Mouse (Mus musculus) granulocyte monocyte progenitor cell, adult 5-6 weeks (primary cell): ENCODE measurements around the gene Klhl12. TPM values are rescaled to one million over a fixed set of nuclear protein-coding genes. Genes with fewer than 3 reads are reported as not detected.
"Not testable (repeated sequence)": the region's sequence is repeated elsewhere in the genome, so short reads cannot be mapped to it uniquely, and the experiment has no call there.

Experiments used
- ATAC-seq: replicated peaks from 2 replicates; pipeline ENCODE4 v1.8.0; 2016; ENCODE audit warnings: mild to moderate bottlenecking, moderate TSS enrichment, inconsistent platforms; ENCODE audit not compliant: poor library complexity, severe bottlenecking
- total RNA-seq, 2 experiments: library from RNA; stranded (forward) in 1 of 2; stranded (reverse) in 1 of 2; fragments of 200-712, 200-1000 nt in 1 of 2; fragments of >200 nt in 1 of 2; fragmentation: Nextera tagmentation in 1 of 2; gene quantifications; 2 replicates each; pipeline ENCODE4 v1.2.3; 2014 to 2017

Klhl12 gene
- total RNA-seq (2014; fragmentation: Nextera tagmentation) = 7.8 and 9.2 TPM in 2 replicates
- total RNA-seq (2017) = 8.7 and 9.5 TPM in 2 replicates

DNA sequence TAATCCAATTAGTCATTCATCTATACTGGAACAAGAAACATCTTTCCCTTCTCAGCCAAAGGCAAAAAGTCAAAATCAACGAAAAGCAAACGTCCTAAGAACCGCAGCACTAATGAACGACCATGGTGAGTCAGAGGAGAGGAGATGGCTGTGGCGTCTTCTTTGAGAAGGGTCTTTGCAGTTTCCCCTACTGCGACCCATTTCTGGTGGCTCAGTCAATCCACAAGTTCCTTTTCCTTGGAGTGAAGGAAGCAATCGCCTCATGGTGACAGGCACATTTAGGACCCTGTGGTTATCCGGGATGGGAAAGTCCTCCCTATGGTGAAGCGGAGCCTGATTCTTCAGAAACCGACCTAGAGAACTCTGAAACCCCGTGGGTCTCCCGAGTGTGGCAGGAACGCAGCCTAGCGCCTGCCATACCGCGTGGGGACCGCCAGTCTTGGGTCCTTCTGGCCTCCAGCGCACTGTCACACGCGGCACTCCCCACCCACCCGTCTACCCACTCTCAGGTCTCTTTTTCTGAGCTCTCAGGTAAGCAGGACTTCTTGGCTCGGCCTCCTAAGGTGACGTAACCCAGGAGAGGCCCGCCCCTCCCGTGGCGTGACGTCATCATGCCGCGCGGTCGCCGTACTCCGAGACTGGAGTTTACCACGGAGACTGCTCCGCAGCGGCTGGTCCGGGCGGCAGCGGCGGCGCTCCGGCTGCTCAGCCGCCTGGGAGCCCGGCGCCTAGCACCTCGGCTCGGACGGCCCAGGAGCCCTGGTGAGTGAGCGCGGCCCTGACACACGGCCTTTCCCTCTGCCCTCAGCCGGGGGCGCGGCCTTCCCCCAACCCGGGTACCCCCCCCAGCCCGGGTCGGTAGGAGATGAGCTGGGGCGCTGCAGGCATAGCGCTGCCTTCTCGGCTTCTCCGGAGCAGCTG, at the start of gene Klhl12:
Gene Klhl12 (plus strand): TSS at position 628 of the 921 bp plus-strand sequence.
- ATAC-seq = peak; percentile 75

DNA sequence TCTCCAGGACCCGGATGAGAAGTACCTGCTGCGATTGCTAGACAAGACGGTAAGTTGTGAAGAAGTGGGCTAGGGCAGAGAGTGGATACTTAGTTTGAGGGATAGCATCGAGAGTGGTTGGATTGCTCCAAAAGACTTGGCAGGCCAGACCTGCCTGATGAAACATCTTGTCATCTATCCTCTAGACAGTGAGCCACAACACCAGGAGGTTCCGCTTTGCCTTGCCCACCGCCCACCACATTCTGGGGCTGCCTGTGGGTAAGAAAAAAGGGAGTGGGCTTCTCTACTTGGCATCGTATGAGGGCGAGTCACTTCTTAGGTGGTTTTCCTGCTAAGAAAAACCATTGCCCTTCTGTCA, 48.9 kb upstream of the Klhl12 start:
- peak; percentile 62 for ATAC-seq

DNA sequence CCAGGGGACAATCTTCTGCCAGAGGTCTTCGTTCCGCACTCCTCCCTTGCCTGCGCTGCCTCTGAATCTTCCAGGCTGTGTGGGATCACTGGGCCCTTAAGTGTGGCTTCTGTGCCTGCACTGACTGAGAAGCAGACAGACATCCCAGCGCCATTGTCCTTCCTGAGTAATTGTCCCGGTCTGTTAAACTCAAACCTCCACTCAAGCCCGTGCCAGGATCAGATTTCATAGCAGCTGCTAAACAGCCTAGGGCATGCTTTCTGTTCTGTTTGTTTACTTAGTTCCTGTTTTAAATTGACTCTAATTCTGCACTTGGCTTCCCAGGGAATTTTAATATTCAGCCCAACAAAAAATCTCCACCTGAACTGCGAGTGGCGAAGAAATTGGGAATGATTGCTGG, 47.3 kb upstream of the Klhl12 start:
- no peak for ATAC-seq

DNA sequence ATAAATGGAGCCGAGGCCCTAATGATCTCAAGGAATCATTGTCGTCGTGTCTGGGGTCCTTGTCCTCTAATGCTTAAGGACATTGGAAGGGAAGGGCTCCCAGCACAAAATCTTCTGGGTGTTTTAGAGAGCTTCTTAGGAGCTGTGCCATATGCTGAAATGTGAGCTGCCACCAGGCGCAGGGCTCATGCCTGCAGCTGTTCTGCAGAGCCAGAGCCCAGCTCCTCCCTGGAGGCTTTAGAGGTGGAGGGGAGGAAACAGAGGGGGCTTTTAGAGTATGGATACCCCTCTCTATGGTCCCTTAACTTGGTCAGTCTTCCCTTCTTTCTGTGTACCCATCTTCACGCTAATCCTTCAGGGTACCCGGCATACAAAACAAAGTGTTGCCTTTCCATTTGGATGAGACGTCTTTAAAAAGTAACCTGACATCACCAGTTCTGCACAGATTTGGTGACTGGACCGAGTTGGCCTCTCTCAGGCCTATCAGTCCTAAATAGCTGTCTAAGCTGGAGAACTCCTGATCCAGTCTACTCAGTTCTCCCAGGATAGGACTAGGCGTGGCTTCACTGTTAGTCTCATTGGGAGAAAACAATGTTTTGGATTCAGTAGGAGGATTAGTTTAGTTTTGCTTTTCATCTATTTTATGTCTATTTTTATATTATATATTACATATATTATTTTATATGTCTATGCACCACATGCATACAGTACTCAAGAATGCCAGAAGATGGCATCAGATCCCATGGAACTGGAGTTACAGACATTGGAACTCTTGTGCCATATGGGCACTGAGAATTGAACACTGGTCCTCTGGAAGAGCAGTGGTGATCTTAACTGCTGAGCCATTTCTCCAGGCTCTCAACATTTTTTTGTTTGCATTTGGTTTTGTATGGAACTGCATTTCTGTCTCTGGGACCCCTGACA, 43.4 kb upstream of the Klhl12 start:
- no peak for ATAC-seq

DNA sequence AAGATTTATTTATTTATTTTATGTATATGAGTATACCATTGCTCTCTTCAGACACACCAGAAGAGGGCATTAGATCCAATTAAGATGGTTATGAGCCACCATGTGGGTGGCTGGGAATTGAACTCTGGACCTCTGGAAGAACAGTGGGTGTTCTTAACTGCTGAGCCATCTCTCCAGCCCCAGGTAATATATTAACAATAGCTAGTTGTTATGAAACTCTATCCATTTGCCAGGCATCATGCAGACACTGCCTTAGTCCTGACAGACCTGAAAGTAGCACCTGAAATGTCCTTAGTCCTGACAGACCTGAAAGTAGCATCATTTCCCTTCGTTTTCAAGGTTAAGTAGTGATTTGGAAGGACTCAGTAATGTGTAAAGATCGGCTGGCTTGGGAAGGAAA, 41.3 kb upstream of the Klhl12 start:
- ATAC-seq = no peak

DNA sequence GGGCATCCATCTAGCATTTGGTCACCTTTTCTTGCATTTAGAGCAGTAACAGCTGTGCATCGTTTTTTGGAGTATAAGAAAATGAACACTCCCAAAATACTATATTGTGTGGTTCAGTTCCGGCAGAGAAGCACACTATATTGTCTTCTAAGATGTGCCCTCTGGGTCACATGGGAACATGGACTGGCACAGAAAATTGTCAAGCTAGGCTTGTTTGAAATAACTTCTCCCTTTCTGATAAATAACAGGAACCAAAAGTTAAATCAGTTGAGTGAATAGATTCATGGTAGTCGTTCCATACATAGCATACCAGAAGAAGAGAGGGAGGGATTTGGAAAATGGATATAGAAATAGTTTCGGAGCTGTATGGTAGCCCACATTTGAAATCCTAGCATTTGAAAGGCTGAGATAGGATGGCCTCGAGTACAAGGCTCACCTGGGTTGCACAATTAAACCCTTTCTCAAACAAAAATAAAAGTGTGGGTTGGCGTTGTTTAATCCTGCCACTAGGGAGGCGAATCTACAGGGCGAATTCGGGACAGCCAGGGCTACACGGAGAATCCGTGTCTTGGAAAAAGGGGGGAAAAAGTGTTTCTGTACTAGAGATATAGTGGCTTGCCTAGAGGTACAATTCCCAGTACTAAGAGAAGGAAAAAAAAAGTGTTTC, 40.7 kb upstream of the Klhl12 start:
- ATAC-seq = 0 out of 2 replicates have a peak, but pooled peaks have one; percentile 7

DNA sequence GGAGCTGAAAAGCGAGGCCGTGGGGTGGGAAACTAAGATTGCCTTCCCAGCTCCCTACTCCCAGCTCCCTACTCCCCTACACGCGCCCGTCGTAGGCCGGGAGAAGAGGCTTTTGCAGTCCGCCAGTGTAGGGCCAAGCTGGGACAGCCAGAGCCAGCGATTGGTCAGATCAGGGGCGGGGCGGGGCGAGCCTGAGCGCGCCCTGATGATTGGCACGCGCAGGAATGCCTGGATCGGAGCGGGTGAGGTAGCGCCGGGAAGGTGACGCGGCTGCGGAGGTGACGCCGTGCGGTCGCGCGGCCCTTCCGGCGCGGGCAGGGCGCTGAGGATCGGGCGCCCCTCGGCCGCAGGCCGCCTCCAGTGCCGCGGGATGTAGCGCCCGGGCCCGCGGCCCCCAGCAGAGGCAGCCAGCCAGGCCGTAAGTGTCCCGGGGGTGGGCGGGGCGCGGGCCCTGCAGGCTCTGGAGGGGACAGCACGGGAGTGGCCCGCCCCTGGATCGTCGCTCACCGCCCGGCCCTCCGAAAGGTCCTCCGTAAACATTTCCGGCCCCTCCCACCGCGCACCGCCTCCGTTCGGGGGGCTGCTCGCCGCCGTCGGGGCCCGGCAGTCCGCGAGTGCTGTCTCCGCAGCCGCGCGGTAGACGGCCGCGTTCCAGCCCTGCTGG, 40.0 kb upstream of the Klhl12 start, which contains the start of gene Adipor1:
Gene Adipor1 (plus strand): TSS at position 211 of the 664 bp plus-strand sequence.
- peak; percentile 84 for ATAC-seq

DNA sequence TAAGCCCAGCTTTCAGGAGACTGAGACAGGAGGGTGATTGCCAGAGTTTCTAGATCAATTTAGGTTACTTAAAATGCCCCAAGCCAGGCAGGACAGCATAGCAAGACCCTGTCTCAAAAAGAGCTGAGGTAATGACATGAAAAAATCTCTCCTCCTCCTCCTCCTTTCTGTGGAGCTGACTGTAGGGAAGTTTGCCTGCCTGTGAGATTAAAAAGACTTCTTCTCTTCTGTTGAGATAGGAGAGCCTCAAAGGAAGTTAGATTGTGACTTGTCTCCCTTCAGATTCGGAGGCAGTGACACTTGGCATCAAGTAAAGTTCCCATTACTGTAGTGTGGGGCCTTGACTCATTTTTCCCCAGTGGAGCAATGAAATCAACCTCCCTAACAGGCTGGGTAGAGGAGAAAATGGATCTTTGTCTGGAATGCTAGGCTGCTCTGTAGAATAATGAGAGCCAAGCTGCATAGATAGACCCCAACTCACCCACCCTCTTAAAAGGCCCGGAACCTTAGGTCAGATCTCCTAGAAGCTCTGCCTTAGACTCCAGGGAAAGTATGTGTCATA, 36.8 kb upstream of the Klhl12 start:
- ATAC-seq = no peak

DNA sequence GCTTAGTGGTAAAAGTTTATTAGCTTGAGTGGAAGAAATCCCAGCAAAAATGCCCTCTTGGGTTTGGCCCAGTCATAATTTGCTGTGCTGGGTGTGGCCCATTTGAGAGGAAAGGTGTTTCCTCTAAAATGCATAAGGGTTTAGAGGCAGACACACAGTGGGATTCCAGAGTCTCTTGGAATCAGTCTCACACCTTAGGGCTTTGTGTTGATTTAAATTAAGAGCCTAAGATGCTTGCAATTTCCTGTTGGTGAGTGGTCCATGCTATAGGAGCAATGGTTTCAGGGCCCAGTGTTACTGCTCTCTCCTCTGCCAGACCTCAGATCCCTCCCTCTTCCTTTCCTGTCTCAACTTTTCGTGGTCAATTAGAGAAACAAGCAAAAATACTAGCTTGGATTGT, 36.2 kb upstream of the Klhl12 start:
- peak; percentile 8; the same call in 1 of the 2 replicates for ATAC-seq

DNA sequence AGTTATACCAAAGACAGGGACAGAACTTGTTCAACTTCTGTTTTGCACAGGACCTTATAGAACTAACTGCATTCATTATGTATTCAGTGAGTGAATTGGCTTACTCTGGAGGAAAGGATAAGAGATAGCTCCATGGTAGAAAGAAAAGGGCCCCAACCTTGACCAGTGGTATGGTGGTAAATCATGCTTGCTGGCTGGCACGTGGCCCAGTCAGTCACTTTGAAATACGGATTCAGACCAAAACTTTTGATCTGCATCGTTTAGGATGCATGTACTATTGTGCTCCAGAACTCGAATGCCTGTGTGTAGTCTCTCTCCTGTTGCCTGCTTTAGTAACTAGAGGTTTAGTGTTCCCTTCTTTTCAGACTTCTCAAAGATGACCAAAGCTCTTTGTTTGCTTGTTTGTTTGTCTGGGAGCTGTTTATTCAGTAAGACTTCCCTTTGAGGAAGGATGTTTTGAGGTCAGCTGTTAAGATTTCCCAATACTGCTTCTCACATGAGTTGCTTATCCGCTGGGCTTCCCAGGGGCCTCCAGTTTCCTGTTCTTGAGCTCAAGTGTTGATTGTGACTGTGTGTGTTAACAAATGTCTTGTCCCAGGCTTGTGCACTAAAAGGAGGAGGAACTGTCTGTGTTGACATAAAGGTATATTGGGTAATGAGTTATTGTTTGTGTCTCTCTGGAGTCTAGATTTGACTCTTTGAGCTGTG, 35.4 kb upstream of the Klhl12 start:
- peak; percentile 77 for ATAC-seq

DNA sequence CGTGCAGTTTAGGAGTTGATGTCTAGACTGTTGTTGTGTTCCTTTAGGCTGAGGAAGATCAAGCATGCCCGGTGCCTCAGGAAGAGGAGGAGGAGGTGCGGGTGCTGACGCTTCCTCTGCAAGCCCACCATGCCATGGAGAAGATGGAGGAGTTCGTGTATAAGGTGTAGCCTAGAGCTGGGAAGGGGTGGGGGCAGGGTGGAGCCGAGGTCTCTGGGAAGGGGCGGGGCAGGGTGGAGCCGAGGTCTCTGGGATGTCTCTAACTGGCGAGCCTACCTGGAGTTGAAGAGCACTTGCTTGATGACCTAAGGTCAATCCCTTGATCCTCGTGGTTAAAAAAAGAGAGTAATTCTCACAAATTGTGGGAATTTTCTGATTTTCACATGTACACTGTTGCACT, 31.4 kb upstream of the Klhl12 start:
- ATAC-seq = no peak

DNA sequence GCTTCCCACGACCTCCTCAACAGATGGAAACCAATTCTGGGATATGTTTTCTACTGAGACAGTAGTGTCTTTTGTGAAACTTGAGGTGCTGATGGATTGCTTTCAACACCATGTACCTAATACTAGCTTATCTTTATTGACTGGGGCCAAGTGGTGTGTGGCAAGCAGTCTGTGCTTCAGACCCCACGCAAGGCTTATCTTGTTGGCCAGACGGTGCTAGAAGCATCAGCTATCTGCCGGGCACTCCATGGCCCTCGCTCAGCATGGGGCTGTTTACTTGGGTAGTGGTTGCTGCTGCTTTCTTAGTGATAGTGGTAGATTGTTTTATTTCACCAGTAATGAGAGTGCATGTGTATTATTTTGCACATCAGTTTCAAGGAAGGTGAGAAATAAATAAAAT, 29.0 kb upstream of the Klhl12 start:
- no peak for ATAC-seq

DNA sequence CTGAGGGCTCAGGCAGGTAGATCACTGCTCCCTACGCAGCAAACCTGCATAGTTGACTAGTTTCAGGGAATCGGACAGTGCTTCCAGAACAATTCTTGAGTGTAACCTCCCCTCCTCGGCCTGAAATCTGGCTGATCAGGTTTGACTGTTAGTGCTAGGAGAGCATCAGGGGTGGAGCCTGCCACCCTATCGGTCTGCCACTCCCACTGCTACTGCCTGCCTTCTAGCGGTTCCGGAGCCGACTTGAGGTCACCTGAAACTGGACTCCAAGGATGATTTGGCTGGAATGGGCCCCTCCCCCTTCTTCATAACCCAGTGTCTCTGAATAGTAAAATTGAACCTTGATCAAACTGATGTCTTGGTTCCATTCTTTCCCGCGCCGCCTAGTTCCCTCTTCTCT, 22.3 kb upstream of the Klhl12 start:
- ATAC-seq = no peak

DNA sequence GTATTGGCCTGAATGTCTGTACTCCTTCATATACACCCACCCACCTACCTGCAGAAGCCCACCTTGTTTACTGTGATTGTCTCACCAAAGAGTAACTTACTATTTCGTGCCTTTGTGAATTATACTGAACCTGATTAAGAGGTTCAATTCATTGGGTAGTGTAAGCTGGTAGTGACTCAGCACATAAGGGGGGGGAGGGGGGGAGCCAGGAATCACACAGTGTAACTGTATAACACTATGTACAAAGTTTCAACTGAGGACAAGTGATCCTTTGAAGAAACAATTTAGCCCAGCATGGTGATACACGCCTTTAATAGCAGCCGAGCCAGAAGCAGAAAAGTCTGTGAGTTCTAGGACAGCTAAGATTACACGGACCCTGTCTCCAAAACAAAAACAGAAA, 21.9 kb upstream of the Klhl12 start:
- no peak for ATAC-seq

DNA sequence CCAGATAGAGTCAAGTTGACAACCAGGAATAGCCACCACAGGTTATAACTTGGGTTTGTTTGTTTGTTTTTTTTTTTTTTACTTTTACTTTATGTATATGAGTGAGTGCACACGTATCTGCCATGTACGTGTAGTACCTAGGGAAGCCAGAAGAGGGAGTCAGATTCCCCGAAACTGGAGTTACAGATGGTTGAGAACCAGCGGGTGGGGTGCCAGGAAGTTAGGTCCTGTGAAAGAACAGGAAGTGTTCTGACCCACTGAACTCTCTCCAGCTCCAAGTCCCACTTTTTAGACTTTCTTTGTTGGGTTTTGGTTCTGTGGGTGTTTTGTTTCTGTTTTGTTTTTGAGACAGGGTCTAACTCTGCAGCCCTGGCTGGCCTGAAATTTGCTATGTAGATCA, 19.9 kb upstream of the Klhl12 start:
- peak; percentile 90 for ATAC-seq

DNA sequence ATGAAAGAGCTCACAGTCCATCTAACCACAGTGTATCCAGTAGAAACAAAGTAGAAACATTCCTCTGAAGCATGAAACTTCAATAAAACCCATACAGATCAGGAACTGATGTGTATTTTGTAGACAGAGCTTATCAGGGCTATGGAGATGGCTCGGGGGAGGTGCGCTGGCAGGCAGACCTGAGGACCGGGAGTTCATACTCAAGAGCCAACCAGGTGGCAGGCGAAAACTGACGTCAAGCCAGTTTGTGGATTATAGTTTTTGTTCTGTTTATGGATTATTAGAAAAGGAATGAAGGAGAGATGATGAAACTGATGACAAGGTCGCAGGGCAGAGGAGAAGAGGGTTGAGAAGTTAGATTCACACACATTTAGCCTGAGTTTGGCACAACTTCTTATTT, 14.9 kb upstream of the Klhl12 start:
- ATAC-seq = no peak

DNA sequence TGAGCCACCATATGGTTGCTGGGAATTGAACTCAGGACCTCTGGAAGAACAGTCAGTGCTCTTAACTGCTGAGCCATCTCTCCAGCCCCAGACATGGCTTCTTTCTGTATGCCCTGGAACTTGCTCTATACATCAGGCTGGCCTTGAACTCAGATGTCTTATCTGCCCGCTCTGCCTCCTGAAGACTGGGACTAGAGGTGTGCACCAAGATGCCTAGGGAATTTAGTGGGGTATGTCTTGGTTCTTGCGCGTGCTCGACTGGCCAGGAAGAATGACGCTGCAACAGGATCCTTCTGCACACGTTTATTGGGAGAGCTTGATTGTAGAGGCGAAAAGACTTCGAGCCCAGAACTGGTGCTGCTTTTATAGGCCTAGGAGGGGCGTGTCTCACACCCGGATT, 13.6 kb upstream of the Klhl12 start:
- ATAC-seq = not testable (repeated sequence)

DNA sequence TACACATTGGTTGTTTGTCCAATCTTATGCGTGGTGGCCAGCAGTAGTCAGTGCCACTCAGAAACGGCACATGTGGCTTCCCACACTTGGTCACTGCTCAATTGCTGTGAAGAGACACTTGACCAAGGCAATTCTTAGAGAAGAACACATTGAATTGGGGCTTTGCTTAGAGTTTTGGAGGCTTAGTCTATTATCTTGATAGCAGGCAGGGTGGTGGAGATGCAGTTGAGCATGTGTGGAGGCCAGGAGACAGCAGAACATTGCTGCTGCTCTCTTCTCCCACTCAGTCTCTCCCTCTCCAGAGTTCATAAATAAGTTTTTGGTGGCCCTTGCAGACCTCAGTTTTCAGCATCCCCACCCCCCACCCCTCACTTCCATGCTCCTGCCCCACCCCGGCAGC, 12.9 kb upstream of the Klhl12 start:
- no peak for ATAC-seq

DNA sequence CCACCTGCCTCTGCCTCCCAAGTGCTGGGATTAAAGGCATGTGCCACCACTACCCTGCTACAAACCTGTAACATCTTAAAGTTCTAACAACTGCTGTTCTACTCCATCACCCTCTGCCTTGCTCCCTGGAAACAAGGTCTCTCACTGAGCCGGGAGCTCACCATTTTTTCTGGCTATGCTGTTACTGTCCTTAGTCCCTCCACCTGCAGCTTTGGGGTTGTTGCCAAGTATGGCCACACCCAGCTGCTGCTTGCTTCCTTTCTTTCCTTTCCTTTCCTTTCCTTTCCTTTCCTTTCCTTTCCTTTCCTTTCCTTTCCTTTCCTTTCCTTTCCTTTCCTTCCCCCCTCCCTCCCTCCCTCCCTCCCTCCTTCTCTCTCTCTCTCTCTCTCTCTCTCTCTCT, 12.0 kb upstream of the Klhl12 start:
- ATAC-seq = not testable (repeated sequence)
